Mouse (Mus musculus): ENCODE results near the gene Chid1.

DNA sequence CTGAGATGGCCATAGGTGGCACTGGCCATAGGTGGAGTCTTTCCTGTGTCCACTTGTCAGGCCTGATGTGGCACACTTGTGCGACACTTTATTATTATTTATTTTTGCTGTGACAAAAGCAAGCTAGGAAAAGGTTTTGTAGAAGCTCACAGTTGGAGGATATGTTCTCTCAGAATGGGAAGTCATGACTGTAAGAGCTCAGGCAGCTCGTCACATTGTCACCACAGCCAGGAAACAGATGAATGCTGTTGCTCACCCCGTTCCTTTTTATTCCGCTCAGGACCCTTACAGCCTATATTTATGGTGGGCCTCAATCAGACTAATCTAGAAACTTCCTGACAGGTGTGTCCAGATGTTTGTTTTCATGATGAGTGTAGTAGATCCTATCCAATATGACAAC lies 20.8 kb upstream of the Chid1 start:
- TF ChIP-seq CTCF (IDR thresholded peaks at IDR 0.05; ENCODE audit: low read depth) (no peak), EP300 (IDR thresholded peaks at IDR 0.05; ENCODE audit: low read depth) (no peak)
